Mouse (Mus musculus): ENCODE results near the gene Aldh1a1.
"Not testable (repeated sequence)": the region's sequence is repeated elsewhere in the genome, so short reads cannot be mapped to it uniquely, and the experiment has no call there.

Gene Aldh1a1

DNA sequence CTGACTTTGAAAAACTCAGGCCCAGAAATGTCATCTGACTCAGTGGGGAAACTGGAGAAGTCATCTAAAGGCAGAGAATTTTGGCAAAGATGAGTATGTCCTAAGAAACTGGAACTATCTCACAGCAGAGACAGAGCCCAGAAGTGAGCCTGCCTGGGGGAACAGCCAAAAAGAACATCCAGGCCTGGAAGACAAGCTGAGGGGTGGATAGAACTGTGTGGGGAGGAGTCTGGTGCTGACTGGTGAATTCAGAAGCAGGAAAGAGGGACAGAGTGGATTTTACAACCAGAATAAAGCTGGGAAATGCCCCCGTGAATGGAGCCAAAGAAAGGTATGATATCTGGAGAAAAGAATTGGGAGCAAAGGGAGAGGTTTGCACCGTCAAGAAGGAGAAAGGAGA lies at the start of gene Aldh1a1:
Gene Aldh1a1, plus strand, starts transcription at position 225 of the 400 bp plus-strand sequence.
- DNase-seq = peak; percentile 63

DNA sequence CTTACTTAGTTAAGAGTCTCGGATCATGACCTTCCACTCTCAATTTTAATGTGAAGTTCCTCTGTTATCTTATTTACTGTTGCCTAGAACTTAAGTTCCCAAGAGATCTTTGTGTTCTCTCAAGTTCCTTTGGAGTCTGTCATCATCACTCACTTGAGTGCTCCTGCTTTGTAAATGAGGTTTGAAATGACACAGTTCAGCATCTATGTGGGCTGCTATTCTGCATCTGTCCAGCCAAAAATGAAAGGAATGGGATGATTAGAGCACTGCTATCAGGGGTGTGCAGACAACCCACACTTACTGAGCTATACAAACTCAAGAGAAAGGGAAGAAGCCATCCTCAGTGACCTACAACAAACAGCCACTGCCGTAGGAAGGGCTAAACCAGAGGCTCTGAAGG lies 44.7 kb upstream of the Aldh1a1 start:
- no peak for DNase-seq

DNA sequence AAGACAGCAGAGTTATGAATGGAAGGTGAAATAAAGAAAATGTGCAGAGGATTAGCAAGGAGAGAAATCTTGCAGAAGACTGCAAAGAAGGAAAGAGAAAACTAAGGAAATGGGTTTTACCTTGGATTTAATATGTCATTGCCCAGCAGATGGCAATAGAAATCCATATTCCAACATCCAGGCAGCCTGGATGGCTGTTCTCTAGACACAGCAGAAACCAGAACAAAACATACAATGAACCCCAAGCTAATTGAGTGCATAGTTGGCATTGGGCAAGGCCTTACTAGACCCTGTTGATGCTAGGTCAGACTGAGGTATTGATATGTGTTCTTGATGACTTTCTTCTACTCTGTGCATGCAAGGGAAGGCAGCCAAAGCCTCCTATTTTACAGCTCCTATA lies 43.0 kb upstream of the Aldh1a1 start:
- DNase-seq = peak; percentile 40

DNA sequence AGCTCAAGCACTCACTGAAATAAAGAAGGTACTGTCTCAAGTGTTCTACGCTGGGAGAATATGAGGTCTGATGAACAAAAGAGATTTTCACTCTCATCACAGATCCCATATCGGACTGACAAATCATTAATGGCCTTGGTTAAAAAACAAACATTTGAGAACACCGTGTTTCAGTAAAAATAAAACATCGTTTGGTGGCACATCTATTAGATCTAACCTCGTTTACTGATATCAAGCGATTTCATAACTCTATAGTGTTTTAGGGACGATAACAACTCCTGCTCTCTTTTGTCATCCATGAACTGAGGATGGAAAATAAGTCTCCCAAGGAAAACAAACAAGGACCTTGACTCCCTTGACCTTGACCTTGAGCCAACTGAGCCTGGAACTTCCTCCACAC lies 41.5 kb upstream of the Aldh1a1 start:
- no peak for DNase-seq

DNA sequence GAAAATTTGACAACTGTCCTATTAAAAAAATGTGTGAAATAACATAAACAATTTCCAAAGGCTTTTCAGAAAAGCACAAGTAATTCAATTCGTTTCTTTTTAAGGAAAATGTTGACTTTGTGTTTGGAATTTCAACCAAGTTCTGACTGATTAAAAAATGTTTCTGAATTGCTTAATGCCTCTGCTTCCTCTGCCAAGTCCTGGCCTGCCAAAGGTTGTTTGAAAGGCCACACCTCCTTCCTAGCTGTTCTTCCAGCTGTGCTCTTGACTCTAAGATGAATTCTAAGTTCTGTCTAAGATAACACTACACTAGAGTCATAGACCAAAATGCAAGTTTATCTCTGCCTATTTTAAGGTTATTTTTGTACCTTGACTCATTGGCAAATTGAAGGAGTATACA lies 8.0 kb upstream of the Aldh1a1 start:
- DNase-seq = peak; percentile 64

DNA sequence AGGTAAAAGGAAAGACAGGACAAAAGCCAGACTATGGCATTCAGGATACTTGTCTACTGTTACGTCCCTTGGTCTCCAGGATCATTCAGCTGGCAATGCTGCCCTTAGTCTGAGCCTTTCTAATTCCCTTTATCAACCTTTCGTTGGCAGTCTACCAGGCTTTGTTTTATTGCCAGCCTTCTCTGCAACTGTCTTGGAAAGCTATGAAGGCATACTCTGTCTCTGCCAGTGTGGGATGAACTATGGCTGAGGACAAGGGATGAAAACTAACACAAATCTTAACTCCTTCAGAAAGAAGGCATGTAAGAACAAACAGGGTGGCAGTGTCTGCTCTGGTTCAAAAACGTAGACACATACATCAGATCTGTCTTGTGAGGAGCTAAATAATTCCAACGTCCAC lies 565 bp upstream of the Aldh1a1 start:
- DNase-seq = peak; percentile 28

DNA sequence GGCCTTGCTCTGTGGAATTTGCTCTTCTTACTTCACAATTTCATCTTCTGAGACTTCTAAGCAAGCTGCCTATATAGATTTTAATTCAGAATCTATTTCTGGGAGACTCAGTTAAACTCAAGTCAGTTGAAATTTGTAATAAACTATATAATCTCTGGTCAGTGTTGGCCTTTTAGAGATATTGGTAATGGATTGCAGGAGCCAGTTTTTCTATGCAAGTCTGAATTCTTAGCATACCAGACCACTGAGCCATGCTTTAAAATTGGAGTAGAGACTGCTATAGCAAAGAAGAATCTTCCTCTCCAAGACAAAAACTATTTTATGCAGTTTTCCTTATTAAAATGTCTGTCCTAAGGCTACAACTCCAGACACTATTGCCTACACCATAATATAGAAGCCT lies 4.0 kb downstream of the Aldh1a1 start:
- DNase-seq = no peak

DNA sequence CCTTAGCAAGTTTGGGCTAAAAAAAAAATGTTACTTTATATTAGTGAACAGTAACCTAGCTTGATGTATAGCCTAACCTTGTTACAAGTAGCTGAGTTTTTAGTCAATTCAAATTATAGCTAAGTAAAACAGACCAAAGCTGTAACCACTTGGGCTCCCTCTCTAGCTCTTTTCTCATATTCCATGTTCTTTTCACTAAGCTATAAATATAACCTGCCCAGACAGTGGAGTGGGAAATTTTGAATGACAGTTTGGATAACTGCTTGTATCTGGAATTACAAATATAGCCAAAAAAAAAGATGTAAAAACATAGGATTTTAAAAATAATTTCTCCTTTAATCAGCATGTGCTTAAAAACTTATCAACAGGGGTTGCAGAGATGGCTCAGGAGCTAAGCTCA lies 12.8 kb downstream of the Aldh1a1 start:
- DNase-seq = no peak

DNA sequence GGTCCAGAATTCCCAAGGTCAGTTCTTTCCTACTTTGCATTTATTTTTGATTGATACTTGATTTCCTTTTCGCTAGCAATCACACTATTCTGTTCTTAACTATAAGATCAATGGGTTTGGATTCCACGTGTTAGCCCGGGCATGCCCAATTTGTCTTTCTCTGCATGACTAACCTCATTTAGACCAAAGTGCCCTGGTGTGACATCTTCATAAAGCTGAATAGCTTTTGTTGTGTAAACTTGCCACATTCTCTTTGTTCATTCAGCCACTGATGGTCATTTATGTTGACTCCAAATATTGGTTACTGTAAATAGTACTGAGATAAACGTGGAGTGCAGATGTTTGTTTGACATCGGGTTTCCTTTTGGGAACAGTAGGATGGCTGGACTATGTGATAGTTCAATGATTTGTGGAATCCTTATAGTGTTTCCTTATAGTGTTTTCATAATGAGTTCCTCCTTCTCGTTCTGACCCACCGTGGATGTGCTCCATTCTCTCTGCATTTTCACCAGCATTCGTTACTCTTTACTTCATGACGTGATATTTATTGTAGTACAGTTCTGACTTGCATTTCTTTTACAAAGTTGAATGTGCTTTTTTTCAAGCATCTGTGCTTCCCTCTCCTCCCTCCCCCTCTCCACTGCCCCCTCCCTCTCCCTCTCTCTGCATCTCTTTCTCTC lies 14.6 kb downstream of the Aldh1a1 start:
- DNase-seq = no peak

DNA sequence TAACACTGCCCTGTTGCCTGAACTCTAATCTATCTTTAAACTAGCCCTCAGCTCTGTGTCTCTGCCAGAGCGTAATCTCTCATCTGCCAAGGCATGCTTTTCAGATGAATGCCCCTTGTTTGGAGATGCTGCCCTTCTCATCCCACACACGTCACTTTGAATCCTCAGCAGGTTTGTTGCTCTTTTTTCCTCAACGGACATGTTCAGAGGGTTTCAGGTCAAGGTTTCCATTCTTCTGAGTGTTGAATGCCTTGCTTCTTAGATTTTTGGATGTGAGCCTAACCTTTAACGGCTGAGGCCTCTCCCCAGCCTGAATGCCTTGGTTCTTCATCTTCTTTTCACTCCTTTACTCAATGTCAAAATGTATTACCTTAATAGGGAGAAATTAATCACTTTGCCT lies 16.1 kb downstream of the Aldh1a1 start:
- DNase-seq = no peak

DNA sequence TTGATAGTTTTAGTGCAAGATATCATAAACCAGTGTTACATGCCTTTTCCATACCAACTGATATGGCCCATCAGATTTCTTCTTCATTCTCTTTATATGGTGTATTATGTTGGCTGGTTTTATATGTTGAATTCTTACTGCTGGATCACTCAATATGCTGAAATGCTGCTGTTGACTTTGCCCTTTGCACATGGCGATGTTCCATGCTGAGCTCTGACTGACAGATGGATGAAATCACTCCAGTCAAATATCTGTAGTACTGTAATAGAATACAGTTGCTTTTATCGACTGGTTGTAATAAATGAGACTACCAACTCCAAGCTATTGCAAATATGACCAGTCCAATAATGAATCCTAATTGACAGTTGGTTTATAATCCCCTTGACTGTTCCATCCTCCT lies 19.5 kb downstream of the Aldh1a1 start:
- no peak for DNase-seq

DNA sequence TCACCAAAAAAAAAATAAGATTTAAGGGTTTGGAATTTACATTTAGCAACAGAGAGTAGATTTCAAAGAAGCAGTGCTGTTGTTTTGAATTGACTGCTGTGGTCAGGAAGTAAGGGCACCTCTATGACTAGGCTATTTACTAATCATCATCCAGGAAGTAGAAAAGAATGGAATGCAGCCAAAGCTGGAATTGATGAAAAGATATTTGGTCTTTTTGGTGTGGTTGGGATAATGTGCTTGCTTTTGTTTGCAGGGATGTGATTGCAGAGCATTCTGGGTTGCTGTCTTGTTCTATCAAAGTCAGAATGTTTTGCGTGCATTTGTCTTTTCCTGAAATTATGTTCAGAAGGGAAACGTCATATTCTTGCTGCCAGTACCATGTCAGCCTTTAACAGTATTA lies 20.7 kb downstream of the Aldh1a1 start:
- no peak for DNase-seq

DNA sequence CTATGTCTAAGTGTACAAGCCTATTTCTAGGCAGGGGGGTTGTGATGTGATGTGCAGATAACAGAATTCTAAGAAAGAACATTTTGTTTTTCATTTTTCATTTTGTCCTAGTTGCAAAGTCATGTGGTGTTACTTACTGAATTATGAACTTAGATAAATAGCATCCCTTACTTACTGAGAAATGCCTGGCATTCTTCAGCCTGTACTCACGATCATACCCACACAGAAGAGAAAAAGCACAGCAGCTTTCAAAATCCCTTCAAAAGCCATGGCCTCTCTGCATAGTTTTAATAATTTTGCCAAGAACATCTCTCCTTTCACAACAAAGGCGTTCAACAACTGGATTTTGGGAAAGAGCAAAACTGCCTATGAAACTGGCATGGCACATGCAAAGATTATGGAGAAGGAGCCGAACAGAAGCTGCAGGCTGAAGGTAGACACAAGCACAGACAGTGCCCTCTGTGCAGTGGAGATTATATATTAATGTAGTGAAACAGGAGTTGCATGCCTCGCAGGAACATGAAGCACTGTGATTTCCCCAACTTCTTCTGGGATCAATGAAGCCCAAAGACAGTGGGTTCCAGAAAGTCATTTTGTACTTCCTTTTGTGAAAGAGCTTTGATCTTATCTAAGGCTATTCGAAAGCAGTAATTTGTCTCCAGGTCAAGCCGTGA lies 21.3 kb downstream of the Aldh1a1 start:
- DNase-seq = no peak

DNA sequence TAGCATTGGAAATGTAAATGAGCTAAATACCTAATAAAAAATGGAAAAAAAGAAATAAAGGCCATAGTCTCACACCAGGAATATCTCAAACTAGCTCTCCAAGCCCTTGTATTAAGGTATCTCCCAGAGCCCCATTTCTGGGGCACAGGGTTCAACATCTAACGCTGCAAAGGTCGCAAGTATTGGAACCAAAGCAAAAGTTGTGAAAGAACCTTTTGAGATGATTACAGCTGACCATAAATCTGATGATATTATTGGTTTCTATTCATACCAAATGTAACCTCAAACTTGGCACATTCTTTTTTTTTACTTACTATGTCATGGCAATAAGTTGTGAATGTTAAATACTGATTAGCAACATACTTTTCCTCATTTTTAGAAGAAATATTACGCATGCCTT lies 24.0 kb downstream of the Aldh1a1 start:
- DNase-seq = no peak

DNA sequence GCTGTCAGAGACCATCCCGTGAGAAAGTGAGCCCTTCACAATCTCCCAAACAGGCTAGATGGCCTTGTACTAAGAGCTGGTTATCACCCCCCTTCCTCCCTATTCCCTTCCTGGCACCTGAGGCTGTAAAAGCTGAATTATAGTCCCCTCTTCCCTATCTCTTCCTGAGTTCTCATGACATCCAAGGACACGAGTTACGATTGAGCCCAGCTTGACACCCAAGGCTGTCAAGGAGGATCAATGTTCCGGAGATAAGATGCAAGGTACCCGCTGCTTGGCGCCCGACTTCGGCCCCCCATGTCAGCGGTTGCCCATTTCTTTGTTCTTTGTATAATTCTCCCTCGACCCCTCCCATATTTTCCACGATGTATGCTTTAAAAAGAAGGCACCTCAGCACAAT lies 36.6 kb downstream of the Aldh1a1 start:
- DNase-seq = not testable (repeated sequence)

DNA sequence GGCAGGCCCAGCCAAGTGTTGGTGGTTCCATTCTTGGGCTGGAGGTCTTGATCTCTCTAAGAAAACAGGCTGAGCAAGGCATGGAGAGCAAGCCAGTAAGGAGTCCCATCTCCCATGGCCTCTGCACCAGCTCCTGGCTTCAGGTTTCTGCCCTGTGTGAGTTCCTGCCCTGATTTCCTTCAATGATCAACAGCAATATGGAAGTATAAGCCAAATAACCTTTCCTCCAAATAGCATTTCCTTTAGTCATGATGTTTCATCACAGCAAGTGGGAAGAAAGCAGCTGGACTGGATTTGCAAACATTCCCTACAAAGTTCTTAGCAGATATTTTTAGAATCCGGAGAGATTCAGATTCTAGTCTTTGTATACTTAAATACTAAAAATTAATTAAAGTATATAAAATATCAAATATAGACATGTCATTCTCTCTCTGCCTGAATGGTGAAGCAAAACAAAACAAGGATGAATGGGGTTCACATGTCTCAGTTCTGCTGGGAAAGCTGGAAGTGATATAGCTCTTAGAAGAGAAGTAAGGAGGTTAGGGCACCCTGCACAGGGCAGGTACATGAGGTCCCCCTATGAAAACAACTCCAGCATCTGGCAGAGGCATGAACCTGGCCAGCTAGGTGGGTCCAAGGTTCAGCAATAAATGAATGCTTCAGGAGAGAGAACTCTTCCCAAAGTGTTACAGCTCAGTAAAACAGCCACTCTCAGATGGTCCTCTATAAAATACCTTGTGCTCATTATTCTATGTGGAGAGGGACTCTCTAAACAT lies 37.6 kb downstream of the Aldh1a1 start:
- DNase-seq = no peak

DNA sequence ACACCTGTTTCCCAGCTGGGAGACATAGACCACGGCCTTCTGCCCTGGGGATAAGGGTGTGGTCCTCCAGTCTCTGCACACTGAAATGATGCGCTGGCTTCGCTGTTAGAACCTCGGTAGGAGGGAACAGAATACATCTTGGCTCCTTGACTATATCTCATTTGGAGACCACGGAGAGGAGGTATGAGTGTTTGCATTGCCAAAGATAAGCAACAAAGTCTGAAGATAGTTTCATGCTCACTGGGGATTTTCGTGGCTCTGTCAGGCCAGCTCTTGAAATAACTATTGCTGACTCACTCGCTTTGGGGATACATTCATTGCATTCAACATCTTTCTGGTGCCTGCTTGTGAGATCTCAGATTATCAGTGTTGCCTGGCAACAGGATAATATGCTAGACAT lies 44.0 kb downstream of the Aldh1a1 start:
- no peak for DNase-seq

DNA sequence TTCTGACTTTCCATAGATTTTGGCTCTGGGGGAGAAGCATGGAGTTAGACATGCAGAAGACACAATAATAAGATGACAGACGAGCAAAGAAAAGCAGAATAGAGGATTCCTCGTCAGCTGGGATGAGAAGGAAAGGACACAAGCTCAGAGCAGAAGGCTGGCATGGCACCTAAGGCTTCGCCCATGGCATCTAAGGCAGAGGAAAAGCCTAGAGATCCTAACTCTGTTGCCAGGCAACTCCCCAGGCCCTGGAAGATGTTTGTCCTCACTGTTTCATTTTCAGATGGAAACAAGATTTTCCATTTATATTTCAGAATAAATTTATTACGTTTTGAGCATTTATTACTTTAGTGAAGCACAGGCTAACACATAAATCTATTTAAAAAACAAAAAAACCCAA lies 48.5 kb downstream of the Aldh1a1 start:
- no peak for DNase-seq

DNA sequence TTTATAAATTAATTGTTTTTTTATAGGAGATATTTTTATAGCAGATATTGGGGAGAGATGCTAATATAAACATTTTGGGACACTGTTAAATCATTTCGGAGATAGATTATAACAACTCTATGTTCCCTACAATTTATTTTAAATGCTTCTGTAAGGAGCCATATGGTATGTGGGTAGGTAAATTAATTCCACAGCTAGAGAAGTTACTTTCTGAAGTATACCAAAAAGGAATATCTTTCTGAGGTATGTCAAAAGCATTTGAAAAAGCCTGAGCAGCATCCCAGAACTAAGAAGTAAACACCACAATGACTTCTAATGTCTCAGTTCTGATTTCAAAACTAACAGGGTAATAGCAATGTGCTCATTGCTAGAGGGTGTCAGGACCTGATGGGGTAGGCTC lies 49.4 kb downstream of the Aldh1a1 start:
- no peak for DNase-seq

DNA sequence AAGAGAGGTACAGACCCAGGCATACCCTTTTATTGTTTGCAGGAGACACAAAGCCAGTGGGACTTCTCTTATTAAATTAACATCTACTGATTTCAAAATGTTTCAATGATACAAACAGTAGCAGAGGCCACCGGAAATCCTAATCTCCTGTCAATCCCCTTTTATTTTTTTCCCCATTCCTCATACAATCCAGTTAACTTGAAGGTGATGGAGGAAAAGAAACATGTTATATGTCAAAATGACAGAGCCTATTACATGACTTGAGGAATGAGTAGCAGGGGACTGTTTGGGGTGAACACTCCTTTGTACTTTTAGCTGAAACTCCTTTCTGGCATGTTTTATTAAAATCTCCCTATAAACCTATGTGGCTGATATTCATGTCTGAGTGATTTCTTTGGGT lies 51.3 kb downstream of the Aldh1a1 start:
- no peak for DNase-seq

DNA sequence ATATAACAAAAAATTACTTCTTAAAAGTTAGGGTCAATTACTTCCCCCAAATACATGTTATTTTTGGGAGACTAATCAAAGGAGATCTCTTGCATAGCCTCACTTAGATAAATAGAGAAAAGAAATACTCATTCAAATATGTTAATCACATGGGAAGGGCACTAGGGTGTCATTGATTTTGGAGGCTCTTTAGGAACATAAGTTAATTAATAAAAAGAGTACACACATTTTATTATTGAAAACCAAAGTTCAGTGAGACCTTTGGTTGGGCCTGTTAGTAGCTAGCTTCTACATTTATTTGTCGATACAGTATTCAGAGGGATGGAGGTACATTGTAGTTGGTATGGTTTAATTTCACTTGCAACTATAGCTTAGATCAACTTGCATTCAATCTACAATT lies 52.4 kb downstream of the Aldh1a1 start:
- no peak for DNase-seq

DNA sequence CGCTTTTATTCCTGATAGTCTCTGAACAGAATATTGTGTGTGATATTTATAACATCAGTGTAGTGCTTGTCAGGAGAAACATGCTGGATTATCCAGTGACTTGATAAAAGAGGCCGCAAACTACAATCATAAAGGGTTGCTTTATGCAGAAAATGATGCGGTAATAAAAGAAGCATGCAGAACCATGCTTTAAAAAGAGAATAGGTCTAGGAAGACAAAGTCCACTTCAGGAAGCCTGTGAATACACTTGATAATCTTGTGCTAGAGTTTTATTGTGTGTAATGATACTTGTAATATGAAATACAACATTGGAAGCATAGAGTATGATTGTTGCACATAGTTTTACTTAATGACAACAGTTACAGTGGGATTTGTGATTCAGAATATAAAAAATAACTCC lies 54.5 kb downstream of the Aldh1a1 start:
- DNase-seq = no peak

DNA sequence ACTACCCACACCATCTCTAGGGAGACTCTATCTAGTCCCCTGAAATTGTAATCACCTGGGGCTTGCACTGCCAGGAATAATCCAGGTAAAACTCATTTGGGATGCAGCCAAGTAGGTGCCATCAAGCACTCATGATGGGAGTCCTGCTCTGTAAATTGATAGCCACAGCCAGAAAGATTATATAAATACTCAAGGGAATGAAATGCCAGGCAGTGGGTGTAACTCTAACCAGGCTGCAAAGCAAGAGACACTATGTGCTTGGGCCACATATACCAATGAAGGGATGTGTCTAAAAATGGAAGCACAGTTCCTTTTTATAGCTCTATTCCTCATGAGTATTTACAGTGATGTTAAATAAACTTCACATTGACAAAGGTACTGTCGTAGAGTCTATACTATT lies 56.9 kb downstream of the Aldh1a1 start:
- no peak for DNase-seq

DNA sequence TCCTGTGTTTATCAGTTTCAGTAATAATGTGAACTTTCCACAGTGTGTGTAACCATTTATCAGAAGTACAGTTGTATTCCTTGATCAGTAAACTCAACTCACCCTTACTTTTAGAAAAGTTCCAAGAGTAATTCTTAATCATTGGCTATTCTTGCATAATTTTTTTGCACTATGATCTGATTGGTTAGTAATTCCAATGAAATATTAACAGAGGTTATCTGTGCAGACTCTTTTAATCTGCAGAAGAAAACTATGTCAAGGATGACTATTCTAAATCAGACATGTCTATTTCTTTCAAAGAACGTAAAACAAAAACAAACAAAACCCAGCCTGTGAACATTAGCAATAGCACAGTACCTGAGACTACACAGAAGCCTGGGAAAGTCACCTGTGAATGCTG lies 62.9 kb downstream of the Aldh1a1 start:
- no peak for DNase-seq
